Mouse (Mus musculus) C2C12 (cell line): ENCODE results near the gene Gm34653.

Source experiments
- CEBPB ChIP-seq: IDR thresholded peaks from one replicate; pipeline ENCODE4 v1.6.1; 2011; ENCODE audit warnings: low read depth, mild to moderate bottlenecking, control low read depth, moderate library complexity
- CTCF ChIP-seq: IDR thresholded peaks from one replicate; pipeline ENCODE4 v1.5.1; 2011; ENCODE audit not compliant: control insufficient read depth, insufficient read depth, insufficient read length
- FOSL1 ChIP-seq: IDR thresholded peaks from one replicate; pipeline ENCODE4 v1.8.0; 2011; ENCODE audit warnings: mild to moderate bottlenecking, low read length; ENCODE audit not compliant: poor library complexity, insufficient read depth, severe bottlenecking
- MAX ChIP-seq: IDR thresholded peaks from one replicate; pipeline ENCODE4 v1.6.1; 2011; ENCODE audit warnings: mild to moderate bottlenecking, control low read depth
- MYOD1 ChIP-seq: IDR thresholded peaks from one replicate; pipeline ENCODE4 v1.6.1; 2011; ENCODE audit warnings: low read depth; ENCODE audit not compliant: control insufficient read depth, insufficient read length
- USF1 ChIP-seq: IDR thresholded peaks from one replicate; pipeline ENCODE4 v1.6.1; 2011; ENCODE audit warnings: low read depth, mild to moderate bottlenecking, control low read depth, moderate library complexity

DNA sequence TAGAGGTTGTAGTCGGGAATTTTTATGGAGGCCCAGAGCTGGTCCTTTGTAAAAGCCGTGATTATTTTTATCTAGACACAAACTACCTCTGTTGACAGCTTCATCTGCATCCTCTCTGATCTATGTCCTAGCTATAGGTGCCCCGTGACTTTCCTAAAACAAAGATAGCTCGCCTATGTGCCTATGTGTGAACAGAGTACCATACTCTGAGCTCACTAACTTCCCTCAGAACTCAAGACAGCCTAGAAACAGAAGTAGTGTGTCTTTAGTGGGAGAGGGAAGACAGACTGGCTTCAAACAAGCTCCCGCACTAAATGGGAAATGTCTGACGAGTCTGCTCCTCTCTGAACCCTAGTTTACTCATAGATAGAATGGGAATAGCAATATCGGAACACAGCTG, 32.4 kb upstream of the Gm34653 start:
- TF ChIP-seq CTCF = no peak
- TF ChIP-seq FOSL1 = no peak
- no peak for TF ChIP-seq MAX
- TF ChIP-seq CEBPB = no peak
- no peak for TF ChIP-seq MYOD1
- no peak for TF ChIP-seq USF1
